Mouse (Mus musculus): ENCODE results near the gene 1700016C15Rik.
A peak's percentile ranks its signal among the peaks of the same experiment; 100 is the strongest.

The 1700016C15Rik gene

DNA sequence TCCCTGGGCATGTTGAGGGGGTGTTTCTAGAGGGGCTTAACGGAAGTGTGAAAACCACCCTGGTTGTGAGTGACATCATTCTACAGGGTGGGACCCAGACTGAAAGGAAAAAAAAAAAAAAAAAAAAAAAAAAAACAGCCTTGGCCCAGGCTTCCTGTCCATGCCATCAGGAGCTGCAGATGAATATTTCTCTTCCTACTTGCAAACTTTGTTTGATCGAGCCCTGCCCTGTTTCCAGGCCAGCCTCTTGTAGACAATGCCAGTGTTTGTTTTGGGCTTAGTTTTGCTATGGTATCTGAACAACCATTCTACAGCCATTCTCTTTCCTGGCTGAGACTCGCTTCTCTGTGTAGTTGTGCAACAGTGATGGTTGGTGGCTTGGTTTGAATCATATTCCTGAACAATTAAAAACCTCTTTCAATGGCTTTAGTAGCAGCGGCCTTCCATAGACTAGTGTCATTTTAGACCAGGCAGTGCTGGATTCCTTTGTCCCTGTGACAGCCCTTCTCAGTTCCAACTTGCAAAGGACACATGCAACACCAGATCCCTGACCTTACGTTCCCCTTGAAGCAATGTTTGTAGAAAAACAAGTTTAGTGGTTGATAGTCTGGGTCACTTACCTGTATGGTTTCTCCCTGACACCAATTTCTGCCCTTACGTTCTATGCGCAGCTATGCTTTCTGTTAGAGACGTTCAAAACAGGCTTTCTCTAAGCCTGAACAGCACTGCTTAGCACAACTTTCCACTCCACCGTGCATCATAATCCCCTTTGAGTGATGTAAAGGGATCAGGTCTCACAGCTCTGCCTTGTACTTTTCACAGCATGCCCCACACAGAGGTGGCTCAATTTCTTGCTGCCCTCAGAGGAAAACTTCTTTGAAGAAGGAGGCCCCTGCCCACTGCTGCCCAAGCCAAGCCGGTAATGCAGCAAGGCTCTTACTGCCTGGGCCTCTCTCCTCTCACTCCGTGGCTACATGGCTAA, at the start of gene 1700016C15Rik:
1700016C15Rik (plus strand) TSS at position 772 of the 982 bp plus-strand sequence.
- peak; percentile 26 for DNase-seq (ENCODE audit: low read depth)

DNA sequence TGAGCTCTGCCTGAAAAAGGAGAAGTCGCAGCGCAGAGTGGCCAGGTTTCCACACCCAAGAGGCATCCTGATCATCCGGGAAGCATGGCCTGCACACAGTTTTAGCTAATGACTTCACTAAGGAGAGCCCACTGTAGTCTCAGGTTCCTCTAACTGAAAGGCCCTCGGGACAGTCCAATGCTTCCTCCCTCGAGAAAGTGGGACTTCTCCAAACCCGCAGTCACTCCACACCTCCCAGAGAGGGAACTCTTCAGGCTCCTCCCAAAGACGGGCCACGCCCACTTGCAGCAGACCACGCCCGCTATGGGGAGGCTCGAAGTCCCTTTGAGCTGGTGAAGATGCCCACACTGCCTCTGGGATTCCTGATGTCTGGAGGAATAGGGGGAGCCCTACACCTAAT, 48.4 kb upstream of the 1700016C15Rik start:
- DNase-seq (ENCODE audit: low read depth), result peak; percentile 49

DNA sequence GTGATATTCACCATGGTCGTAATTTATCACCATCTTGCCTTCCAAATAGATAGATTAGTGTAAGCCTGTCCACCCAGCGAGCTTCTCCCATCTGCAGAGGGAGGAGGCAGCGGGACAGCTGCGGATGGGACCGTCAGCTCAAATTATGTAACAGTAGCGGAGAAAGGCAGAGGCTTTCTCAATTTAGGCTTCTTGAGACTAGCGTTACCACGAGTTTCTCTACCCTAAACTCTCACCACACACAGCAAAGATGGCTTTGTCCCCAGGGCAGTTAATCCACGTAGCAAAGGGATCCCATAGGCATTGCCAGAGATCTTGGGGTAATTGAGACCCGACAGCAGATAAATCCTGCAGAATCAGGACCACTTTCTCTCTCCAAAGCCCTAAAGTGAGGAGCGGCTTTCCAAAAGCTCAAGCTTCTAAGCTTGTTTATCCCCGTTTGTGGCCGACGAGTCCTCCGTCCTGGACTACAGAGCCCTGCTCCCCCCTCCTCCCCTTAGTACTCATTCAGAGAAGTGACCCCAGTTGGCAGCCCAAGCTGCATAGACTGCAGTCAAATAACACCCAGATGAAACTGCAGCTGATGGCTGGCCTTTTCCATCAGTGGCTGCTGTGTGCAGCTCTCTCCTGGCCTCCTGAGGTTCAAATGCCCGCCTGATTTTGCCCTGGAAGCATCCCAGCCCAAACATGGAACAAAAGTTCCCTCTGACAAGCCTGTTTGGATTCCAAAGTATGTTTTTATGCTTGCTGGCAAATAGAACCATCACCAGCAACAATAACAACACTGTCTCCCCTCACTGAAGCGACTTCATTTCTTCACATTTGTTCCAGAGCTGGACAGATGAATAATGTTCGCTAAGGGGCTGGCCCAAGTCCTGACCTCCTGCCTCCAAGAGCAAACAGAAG, 45.4 kb upstream of the 1700016C15Rik start:
- no peak for DNase-seq (ENCODE audit: low read depth)

GRCm38 (mm10) chr1:177684901-177685300, 44.7 kb upstream of the 1700016C15Rik start:
- DNase-seq (ENCODE audit: low read depth), result peak; percentile 69

GRCm38 (mm10) chr1:177686137-177686536, 43.5 kb upstream of the 1700016C15Rik start:
- peak; percentile 46 for DNase-seq (ENCODE audit: low read depth)

GRCm38 (mm10) chr1:177686982-177687381, 42.6 kb upstream of the 1700016C15Rik start:
- DNase-seq (ENCODE audit: low read depth), result no peak

DNA sequence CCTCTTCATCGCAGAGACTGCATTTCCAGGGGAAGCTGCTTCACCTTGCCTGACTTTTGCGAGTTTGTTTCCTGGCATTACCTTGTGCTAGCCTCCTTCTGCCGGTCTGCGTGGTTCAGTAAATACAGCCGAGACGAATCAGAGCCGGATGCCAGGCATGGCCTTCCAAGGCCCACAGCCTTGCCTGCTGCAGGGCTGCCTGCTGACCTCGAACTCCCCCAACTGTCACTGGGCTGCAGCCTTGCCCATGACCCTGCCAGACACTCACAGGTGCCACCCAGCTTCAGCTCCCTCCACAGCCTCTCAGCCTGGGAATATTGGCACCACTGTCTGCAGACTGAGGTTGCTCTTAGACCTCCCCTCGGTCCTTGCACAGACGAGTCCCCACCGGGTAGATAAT, 37.1 kb upstream of the 1700016C15Rik start:
- DNase-seq (ENCODE audit: low read depth), result no peak

DNA sequence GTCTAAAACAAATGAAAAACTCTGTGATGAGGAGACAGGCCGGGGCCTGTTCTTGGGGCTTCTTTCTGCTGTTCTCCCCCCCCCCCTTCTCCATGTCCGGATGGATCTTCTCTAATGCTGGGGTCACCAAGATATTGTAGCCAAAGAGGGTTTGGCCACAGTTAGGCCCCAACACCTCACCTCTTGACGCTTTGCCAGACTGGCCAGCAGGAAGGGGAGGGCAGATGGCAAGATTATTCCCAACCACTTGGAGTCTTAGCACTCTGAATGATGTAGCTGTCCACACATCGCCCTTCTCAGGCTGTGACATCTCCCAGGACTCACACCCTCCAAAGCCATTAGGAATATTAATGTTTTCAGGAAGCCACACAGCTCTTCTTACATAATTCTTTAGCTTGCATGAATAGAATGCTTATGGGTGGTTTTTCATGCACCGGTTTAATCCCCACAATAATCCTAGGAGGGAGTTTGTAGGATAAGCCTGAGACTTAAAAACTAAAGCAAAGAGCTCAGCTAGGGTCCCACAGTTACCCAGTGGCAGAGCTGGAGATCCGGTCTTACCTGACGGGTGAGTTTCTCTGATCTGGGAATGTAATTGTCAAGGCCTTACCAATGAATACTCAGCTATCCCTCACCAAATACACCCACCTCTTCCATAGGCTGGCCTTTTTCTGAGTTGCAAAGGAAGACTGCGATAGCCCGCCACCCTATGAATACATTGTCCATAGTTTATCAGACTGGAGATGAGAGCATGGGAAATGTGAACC, 35.9 kb upstream of the 1700016C15Rik start:
- DNase-seq (ENCODE audit: low read depth), result peak; percentile 59

GRCm38 (mm10) chr1:177700560-177700959, 29.1 kb upstream of the 1700016C15Rik start:
- no peak for DNase-seq (ENCODE audit: low read depth)

DNA sequence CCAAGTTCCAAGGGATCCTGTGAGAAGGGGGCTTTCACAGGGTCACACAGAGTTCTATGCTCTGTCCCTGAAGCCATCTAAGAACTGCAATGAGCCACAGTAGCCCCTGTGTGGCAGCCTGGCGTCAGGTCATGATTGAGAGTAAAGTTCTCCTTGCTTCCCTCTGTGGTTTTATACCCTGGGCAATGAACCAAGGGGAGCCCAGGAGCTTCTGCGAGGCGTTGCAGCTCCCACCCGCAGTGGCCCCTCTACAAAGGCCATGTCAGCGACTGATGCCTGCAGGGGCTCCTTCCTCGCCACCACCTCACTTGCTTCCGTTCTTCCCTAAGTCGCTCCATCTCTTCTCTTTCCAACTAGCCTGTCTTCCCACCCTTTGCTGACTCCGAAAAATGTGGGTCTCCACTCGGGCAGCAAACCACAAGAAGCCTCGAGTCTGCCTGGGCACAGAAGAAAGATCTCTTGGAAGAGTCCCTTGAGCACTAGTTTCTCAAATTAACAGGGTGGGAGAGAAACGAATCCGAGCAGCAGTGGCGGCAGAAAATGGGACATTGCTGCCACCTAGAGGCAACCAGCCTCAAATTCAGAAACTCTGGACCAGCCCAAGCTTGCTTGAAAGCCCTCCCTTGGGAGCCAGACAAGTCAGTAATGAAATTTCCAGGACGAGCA, 27.0 kb upstream of the 1700016C15Rik start:
- peak; percentile 84 for DNase-seq (ENCODE audit: low read depth)

GRCm38 (mm10) chr1:177703147-177703807, 26.3 kb upstream of the 1700016C15Rik start:
- peak; percentile 92 for DNase-seq (ENCODE audit: low read depth)

- DNase-seq (ENCODE audit: low read depth), result peak; percentile 73
These were observed 24.4 kb upstream of the 1700016C15Rik start for GRCm38 (mm10) chr1:177705204-177705603.

DNA sequence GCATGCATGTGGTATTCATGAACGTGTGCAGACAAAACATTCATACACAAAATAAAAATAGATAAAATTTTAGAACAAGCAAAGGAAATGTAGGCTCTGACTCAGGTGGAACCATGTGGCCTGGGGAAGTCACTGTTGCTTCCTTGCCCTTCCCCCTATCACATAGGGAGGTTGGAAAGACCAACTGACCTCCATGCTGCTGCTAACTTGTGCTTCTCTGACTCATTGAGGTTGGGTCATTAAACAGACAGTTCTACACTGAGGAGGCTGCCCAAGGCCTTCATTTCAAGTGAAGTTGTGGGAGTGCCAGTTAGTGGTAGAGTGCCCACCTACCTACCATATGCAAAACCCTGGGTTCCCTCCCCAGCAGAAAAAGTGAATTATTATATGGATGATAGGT, 22.0 kb upstream of the 1700016C15Rik start:
- peak; percentile 76 for DNase-seq (ENCODE audit: low read depth)

DNA sequence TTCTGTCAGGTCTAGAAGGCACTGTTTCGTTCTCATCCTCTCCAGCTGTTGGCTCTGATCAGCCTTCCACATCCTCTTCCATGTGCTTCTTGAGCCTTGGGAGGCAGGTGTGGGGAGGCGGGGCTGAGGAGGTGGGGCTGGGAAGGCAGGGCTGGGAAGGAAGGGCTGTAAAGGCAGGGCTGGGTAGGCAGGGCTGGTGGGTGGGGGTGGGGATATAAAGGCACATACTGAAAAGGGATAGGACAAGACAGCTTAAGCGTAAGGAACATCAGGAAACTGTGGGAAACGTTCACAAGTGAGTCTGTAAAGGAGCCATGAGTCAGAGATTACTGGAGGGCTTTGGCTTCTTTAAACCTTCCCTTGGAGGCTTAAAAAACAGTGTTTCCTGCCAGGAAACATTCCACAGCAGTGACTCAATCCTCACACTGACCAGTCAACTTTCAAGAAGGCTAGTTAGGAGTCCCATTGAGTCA, 21.0 kb upstream of the 1700016C15Rik start:
- peak; percentile 93 for DNase-seq (ENCODE audit: low read depth)

DNA sequence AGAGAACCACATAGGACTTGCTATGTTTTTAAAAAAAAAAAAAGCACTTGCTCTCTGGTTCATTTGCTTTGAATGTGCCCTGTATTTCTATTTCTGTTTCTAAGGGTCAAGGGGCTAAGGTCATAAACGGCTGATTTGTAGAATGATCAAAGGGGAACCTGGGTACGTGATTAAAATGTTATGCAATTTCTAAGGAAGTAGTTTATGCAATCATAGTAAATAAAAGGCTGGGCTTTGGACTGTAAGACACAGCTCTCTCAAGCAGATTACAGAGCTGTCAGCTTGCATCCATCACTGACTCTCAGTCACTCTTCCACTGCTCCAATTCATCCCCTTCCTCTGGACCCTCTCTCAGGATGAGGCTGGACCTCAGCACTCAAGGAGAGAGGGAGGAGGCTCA, 18.6 kb upstream of the 1700016C15Rik start:
- peak; percentile 82 for DNase-seq (ENCODE audit: low read depth)

DNA sequence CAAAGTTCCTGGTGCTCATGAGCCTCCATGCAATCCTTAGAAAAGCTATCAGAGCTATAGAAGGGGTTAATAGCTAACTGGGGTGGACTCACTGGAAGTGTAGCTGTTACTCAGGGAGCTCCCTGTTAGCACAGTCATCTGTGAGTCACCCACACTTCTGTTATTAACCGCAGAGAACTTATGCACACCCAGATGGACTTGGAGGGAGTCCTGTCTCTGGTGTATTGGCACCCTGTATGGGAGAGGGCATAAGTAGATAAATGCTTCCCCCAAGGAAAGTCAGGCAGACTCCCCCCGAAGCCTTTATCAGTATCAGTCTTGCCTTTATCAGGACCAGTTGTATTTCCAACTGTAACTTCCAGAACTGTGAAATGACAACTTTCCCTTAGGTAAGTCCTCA, 18.2 kb upstream of the 1700016C15Rik start:
- peak; percentile 95 for DNase-seq (ENCODE audit: low read depth)

- DNase-seq (ENCODE audit: low read depth), result peak; percentile 72
These were observed 15.8 kb upstream of the 1700016C15Rik start for GRCm38 (mm10) chr1:177713635-177714396.

DNA sequence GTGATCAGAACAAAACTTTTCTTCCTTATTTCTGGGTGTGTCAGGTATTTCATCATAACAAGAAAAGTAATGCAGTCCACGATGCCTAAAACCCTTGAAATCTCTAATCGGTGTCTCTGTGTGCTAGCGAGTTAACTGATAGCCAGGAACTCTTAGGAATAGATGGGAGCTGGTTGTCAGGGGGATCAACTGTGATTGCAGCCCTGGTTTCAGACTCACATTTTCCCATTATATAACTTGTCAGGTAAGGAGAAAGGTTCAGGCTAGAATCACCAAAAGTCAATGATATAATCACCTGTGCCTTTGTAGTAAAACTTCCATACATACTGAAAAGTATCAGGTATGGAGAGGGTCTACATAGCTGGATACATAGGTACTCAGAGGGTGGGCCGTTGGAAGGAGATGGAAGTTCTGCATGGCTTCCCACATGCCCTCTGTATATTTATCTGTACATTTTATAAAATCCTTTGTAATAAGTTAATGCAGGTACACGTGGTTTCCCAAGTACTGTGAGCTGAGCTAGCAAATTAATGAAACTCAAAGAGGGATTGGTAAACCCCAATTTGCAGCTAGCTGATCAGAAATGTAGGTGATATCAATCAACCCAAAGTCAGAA, 15.1 kb upstream of the 1700016C15Rik start:
- no peak for DNase-seq (ENCODE audit: low read depth)

DNA sequence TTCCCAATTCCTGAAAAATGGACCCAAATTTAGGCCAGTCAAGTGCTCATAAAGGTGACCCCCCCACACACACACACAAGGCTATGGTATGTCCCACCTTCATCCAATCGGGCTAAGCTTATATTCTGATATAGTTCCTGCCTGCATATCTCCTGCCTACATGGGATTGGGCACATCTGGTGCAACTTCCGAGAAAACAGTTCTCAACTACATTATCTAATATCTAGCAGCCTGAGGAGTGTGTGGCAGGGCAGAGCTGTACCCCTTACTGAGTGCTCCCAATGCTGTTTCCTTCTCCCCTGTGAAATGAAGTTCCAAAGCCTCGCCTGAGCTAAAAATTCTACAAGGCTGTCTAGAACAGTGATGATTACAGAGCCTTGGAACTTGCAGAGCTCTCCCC, 13.2 kb upstream of the 1700016C15Rik start:
- DNase-seq (ENCODE audit: low read depth), result no peak

All from 416B (cell line).